Mouse (Mus musculus): ENCODE measurements around the gene Isg20l2. TPM values are rescaled to one million over a fixed set of nuclear protein-coding genes. Genes with fewer than 3 reads are reported as not detected.

The Isg20l2 gene
- total RNA-seq, 2 experiments from 2014 or later = 20.2 to 20.6 TPM

Other genes with a start within 250 kb of the Isg20l2 start
- under 1 TPM; 0.39 TPM for gene Lrrc71, start 181.7 kb upstream of the Isg20l2 start, total RNA-seq (2021)
- gene Ntrk1, start 135.2 kb upstream of the Isg20l2 start, total RNA-seq (2021) = under 1 TPM; 0.10 to 0.13 TPM
- gene Insrr, start 133.4 kb upstream of the Isg20l2 start, total RNA-seq (2021) = under 1 TPM; 0.15 to 0.18 TPM
- gene Pear1, start 106.0 kb upstream of the Isg20l2 start, total RNA-seq (2021) = 10 to 100 TPM; 20.8 to 26.2 TPM
- gene Sh2d2a, start 83.6 kb upstream of the Isg20l2 start, total RNA-seq (2021) = under 1 TPM in 1 of 2 experiments, not detected in 1; 0.16 TPM
- 10 to 100 TPM; 56.7 to 58.3 TPM for gene Prcc, start 44.7 kb upstream of the Isg20l2 start, total RNA-seq (2021)
- gene Hdgf, start 24.0 kb upstream of the Isg20l2 start, total RNA-seq (2021) = 100 to 1,000 TPM; 179 to 182 TPM
- 10 to 100 TPM; 55.0 to 57.0 TPM for gene Mrpl24, start 10.8 kb upstream of the Isg20l2 start, total RNA-seq (2021)
- 1 to 10 TPM; 7.4 to 8.7 TPM for gene Rrnad1, start 403 bp downstream of the Isg20l2 start, total RNA-seq (2021)
- 1 to 10 TPM; 1.3 to 2.2 TPM for gene Crabp2, start 18.4 kb downstream of the Isg20l2 start, total RNA-seq (2021)
- 100 to 1,000 TPM; 169 to 207 TPM for gene Nes, start 40.8 kb downstream of the Isg20l2 start, total RNA-seq (2021)
- gene Bcan, start 69.9 kb downstream of the Isg20l2 start, total RNA-seq (2021) = under 1 TPM in 1 of 2 experiments, not detected in 1; 0.12 TPM
- gene Hapln2, start 97.3 kb downstream of the Isg20l2 start, total RNA-seq (2021) = under 1 TPM in 1 of 2 experiments, not detected in 1; 0.21 TPM
- gene Gpatch4, start 112.8 kb downstream of the Isg20l2 start, total RNA-seq (2021) = 10 to 100 TPM; 11.4 to 11.8 TPM
- gene Naxe, start 128.2 kb downstream of the Isg20l2 start, total RNA-seq (2021) = 10 to 100 TPM; 64.9 to 73.1 TPM
- gene Ttc24, start 148.0 kb downstream of the Isg20l2 start, total RNA-seq (2021) = not detected
- gene Iqgap3, start 151.7 kb downstream of the Isg20l2 start, total RNA-seq (2021) = 10 to 100 TPM; 14.8 to 16.8 TPM
- gene Mef2d, start 212.1 kb downstream of the Isg20l2 start, total RNA-seq (2021) = 100 to 1,000 TPM; 160 to 174 TPM